Mouse (Mus musculus) heart, embryonic 11.5 days (tissue): ENCODE data around the gene Acsbg2. TPM values are rescaled to one million over a fixed set of nuclear protein-coding genes. Genes with fewer than 3 reads are reported as not detected.

ENCODE experiments used
- ATAC-seq: fragments of 200-750 bp; cut with Nextera tagmentation; replicated peaks from 2 replicates; pipeline ENCODE4 v1.8.0; 2017; ENCODE audit warnings: moderate library complexity; ENCODE audit not compliant: insufficient number of reproducible peaks, low FRiP score, low TSS enrichment
- H3K27ac ChIP-seq: fragments of 300-500 bp; sonication (generic); 2 replicates; pipeline ENCODE4 v1.5.1; 2014; ENCODE audit warnings: mild to moderate bottlenecking, low read depth, low read length
- H3K27me3 ChIP-seq: fragments of 300-500 bp; sonication (generic); 2 replicates; pipeline ENCODE4 v1.6.1; 2014; ENCODE audit warnings: mild to moderate bottlenecking, low read length, mixed read lengths; ENCODE audit not compliant: control insufficient read depth, insufficient read depth
- H3K36me3 ChIP-seq: fragments of 300-500 bp; sonication (generic); 2 replicates; pipeline ENCODE4 v1.6.1; 2014; ENCODE audit warnings: mild to moderate bottlenecking, low read length, moderate library complexity, mixed read lengths; ENCODE audit not compliant: control insufficient read depth, insufficient read depth
- H3K4me1 ChIP-seq: fragments of 300-500 bp; sonication (generic); 2 replicates; pipeline ENCODE4 v1.6.1; 2014; ENCODE audit warnings: low read length; ENCODE audit not compliant: control insufficient read depth, insufficient read depth
- H3K4me2 ChIP-seq: fragments of 300-500 bp; sonication (generic); 2 replicates; pipeline ENCODE4 v1.6.1; 2014; ENCODE audit warnings: mild to moderate bottlenecking, moderate library complexity
- H3K4me3 ChIP-seq: fragments of 300-500 bp; sonication (generic); 2 replicates; pipeline ENCODE4 v1.5.1; 2014; ENCODE audit warnings: low read depth, low read length
- H3K9ac ChIP-seq: fragments of 300-500 bp; sonication (generic); 2 replicates; pipeline ENCODE4 v1.6.1; 2014; ENCODE audit warnings: mild to moderate bottlenecking, low read depth, low read length, moderate library complexity
- H3K9me3 ChIP-seq: fragments of 300-500 bp; sonication (generic); replicated peaks from 2 replicates; pipeline ENCODE4 v1.6.1; 2016; ENCODE audit warnings: low read length; ENCODE audit not compliant: control insufficient read depth
- WGBS: fragments of 180-500 bp; shearing (Covaris S2); extraction: QIAGEN DNeasy Blood & Tissue Kit; methylation state at CpG from one replicate; pipeline ENCODE4 v1.1.7; 2014; ENCODE audit not compliant: insufficient replicate concordance; 5-methylcytosine and 5-hydroxymethylcytosine counted together
- polyA plus RNA-seq: library from polyadenylated mRNA; unstranded; fragments of >200 nt; fragmentation: Nextera tagmentation; extraction: Ambion mirVana; gene quantifications from 2 replicates; pipeline ENCODE4 v1.2.1, GENCODE M21; 2014

Acsbg2 gene
- polyA plus RNA-seq, 1 experiment from 2014 or later: not detected

DNA sequence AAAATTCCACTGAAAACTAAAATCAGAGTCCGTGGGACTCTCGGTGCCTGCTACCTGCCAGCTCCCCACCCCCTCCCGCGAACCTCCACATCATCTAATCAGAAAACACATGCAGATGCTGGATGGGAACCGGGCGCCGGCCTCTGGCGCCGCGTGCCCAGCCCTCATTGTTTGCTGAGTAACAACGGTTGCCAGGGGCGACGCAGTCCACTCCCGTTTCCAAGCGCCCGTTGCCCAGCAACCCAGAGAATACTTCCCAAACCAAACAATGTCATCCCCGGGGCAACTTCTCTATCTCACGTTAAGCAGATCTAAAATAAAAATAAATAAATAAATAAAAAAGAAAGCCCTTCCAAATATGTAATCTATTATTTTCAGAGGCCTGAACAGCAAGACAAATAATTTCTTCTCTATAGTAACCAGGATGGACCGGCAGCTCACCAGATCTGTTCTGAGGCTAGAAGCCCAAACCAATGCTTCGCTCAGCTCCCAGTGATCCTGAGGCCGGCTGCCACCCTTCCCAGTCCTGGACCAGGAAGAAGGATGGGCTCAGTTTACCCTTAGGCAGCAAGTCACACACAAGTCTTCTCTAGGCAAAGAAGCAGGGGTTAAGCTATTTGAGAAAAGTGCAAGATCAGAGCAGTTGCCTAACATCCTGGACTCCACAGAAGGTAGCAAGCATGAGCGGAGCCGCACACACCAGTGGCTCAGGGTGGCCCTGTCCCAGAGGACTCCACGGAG, 59.8 kb downstream of the Acsbg2 start:
- no peaks in the 10 kb centered on the region for H3K27me3 ChIP-seq
- peak; percentile 39; the same call in 1 of the 2 replicates for ATAC-seq
- H3K36me3 ChIP-seq: no peaks in the 10 kb centered on the region
- H3K27ac ChIP-seq: no peak overlapping the region
- WGBS: 17% methylated on average over 24 of the region's 24 CpGs
- H3K4me3 ChIP-seq: no peak overlapping the region
- H3K4me2 ChIP-seq: no peak overlapping the region
- H3K9me3 ChIP-seq: no peaks in the 10 kb centered on the region
- no peak overlapping the region for H3K9ac ChIP-seq
- H3K4me1 ChIP-seq: peaks cover 27% of the 10 kb centered on the region

DNA sequence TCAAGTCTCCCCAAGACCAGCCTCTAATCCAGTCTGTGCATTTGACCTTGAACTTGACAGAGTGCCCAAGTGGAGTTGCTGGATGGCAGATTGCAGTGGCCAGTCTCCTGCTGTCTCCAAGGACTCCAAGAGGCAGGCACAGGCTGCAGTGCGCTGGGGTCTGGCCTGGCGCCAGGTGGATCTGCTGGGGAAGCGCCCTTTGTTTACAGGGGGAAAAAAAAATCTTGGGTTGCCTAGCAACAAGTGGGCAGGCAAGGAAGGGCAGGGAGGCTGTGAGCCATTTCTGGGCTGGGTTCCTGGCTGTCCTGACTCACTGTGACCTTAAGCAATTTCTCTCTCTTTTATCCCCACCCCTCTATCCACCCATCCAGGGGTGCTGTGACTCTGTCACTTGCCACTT, 64.0 kb downstream of the Acsbg2 start:
- ATAC-seq: peak; percentile 71
- Histone ChIP-seq H3K9me3 (no peaks in the 10 kb centered on the region), H3K4me1 (peaks cover 23% of the 10 kb centered on the region), H3K27ac (peak overlapping the region; percentile 87), H3K4me2 (no peak overlapping the region), H3K9ac (peak overlapping the region; percentile 35; the same call in 1 of the 2 replicates), H3K27me3 (peaks cover 2% of the 10 kb centered on the region; the same call in 1 of the 2 replicates), H3K4me3 (no peak overlapping the region), H3K36me3 (no peaks in the 10 kb centered on the region)
- WGBS: 15% methylated on average over 3 of the region's 3 CpGs

DNA sequence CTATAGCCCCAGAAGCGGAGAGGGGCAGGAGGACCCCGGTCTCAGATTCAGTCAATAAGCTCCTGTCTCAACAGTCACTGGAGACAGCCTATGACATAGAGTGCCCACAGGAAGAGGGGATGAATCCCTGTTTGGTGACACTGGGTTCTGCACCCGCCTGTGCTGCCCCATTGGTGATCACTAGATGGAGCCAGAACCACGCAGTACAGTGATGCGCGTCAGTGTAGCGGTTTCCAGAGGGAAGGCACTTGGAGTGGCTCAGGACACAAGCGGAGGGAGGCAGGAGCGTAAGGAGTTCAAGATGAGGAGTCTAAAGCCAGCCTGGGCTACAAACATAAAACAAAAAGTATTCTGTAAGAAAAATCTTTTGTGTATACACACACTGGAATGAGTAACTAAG, 65.7 kb downstream of the Acsbg2 start:
- H3K4me3 ChIP-seq: no peak overlapping the region
- peaks cover 2% of the 10 kb centered on the region; the same call in 1 of the 2 replicates for H3K27me3 ChIP-seq
- H3K4me1 ChIP-seq: peaks cover 14% of the 10 kb centered on the region
- no peaks in the 10 kb centered on the region for H3K9me3 ChIP-seq
- no peaks in the 10 kb centered on the region for H3K36me3 ChIP-seq
- no peak overlapping the region for H3K9ac ChIP-seq
- H3K27ac ChIP-seq: no peak overlapping the region
- H3K4me2 ChIP-seq: no peak overlapping the region
- ATAC-seq: peak; percentile 31; the same call in 1 of the 2 replicates
- WGBS: 5% methylated on average over 9 of the region's 9 CpGs

DNA sequence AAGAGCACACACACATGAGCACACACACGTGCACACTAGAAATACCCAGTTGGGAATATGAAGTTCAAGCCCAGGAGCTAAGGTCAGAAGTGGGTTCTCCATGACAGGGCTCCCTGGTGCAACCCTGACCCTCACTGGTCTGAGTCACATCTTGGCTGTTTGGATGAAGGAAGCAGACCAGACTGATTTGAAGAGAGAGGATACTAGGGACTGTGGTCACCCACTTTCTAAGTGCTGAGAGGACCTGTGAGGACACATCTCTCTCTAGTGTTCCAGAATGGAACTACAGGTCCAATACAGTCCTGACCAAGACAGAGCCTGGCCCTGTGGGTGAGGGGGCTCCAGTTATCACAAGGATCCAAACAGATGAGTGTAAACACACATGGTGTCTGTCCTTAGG, 68.5 kb downstream of the Acsbg2 start:
- Histone ChIP-seq H3K27me3 (peaks cover 2% of the 10 kb centered on the region; the same call in 1 of the 2 replicates), H3K9ac (no peak overlapping the region), H3K4me2 (no peak overlapping the region), H3K4me1 (peaks cover 10% of the 10 kb centered on the region), H3K36me3 (no peaks in the 10 kb centered on the region), H3K9me3 (no peaks in the 10 kb centered on the region), H3K27ac (no peak overlapping the region), H3K4me3 (no peak overlapping the region)
- 85% methylated on average over 1 of the region's 1 CpGs for WGBS
- no peak for ATAC-seq

DNA sequence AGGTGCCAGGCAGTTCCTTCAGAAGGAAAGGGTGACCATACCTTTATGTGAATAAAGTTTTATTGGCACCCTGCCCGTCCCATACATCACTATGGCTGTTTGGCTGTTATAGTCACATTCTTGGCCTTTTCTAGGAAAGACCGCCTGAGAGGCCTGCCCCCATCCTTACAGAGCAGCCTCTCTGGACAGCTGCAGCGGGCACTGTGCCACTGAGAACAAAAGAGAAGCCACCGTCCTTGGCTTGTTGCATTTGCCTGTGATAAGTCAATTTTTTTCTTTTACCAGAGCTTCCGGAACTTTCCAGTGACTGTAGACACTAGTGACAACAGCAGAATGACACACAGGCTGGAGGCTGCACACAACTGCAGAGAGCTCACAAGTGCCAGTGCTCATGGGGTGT, 69.3 kb downstream of the Acsbg2 start:
- Histone ChIP-seq H3K9ac (no peak overlapping the region), H3K4me3 (no peak overlapping the region), H3K4me1 (peaks cover 5% of the 10 kb centered on the region; the same call in 1 of the 2 replicates), H3K36me3 (no peaks in the 10 kb centered on the region), H3K4me2 (no peak overlapping the region), H3K27ac (no peak overlapping the region), H3K9me3 (no peaks in the 10 kb centered on the region), H3K27me3 (peaks cover 2% of the 10 kb centered on the region; the same call in 1 of the 2 replicates)
- ATAC-seq: no peak
- WGBS: 78% methylated on average over 5 of the region's 5 CpGs

DNA sequence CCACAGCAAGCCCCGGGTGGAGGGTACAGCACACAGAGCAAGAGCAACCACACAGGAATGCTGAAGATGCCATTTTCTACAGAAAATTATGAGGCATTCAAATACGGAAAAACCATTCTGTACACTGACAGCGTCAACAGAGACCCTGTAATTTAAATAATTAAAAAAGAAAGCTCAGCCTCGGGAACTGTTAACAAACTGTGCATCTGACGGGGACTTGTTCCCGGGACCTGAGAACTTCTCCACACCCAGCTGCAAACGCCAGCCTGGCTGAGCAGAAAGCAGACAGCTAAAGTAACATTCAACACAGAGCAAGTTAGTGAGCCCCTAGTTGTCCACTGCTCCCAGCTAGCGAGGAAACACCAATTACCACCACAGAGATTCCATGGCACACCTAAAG, 72.2 kb downstream of the Acsbg2 start:
- 70% methylated on average over 8 of the region's 8 CpGs for WGBS
- Histone ChIP-seq H3K27ac (no peak overlapping the region), H3K9me3 (no peaks in the 10 kb centered on the region), H3K27me3 (no peaks in the 10 kb centered on the region), H3K4me2 (no peak overlapping the region), H3K4me1 (no peaks in the 10 kb centered on the region), H3K4me3 (no peak overlapping the region), H3K36me3 (no peaks in the 10 kb centered on the region), H3K9ac (no peak overlapping the region)
- no peak for ATAC-seq

DNA sequence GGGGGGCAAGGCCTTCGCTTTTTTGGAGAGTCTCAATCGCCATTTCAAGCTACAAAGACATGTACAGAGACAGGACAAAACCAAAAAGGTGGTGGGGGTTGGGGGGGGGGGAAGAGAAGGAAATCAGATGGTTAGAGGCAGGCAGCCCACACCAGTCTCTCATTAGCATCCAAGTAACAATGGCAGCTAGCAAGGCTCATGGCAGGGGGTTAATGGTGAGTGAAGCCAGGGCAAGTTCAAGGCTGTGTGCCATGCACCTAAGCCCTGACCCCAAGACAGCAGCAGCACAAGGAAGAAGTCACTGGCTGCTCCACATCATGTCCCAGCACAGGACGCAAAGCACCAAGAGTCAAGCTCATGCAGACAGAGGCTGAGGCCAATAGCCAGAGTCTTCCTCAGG, 75.0 kb downstream of the Acsbg2 start:
- ATAC-seq: no peak
- H3K4me2 ChIP-seq: no peak overlapping the region
- no peaks in the 10 kb centered on the region for H3K36me3 ChIP-seq
- H3K9me3 ChIP-seq: no peaks in the 10 kb centered on the region
- H3K27ac ChIP-seq: no peak overlapping the region
- no peaks in the 10 kb centered on the region for H3K4me1 ChIP-seq
- H3K27me3 ChIP-seq: no peaks in the 10 kb centered on the region
- H3K9ac ChIP-seq: no peak overlapping the region
- no peak overlapping the region for H3K4me3 ChIP-seq
- 70% methylated on average over 3 of the region's 3 CpGs for WGBS

DNA sequence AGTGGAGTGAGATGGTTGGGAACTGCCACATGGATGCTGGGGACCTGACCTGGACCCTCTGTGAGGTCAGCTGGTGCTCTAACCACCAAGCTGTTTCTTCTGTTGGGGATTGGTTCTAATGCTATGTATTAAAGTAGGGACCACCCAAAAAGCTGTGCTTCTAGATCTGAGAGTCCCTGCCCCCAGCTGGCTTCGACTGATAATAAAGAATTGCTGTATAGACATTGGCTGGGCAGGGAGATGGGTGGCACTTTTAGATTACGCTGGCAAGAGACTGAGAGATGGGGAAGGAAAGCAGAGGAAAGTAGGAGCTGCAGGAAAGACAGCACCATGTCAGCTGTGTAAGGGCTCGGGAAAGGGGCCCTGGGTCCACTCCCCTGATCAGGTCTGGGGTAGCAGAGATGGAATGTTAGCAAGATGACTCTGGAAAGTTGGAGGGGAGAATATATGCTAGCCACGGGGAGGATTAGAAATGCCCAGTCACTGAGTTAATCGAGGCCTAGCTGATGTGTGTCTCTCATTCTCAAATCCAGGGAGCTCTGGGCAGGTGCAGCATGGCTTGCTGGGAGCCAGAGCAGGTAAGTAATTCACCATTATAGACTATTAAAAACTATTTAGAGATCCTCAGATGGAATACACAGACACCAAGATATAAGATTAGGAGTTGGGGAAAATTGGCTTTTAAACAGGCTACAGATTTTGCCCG, 80.5 kb downstream of the Acsbg2 start:
- Histone ChIP-seq H3K4me1 (peaks cover 7% of the 10 kb centered on the region; the same call in 1 of the 2 replicates), H3K27me3 (no peaks in the 10 kb centered on the region), H3K9ac (no peak overlapping the region), H3K4me2 (no peak overlapping the region), H3K4me3 (no peak overlapping the region), H3K36me3 (no peaks in the 10 kb centered on the region), H3K27ac (no peak overlapping the region), H3K9me3 (no peaks in the 10 kb centered on the region)
- 63% methylated on average over 6 of the region's 6 CpGs for WGBS
- ATAC-seq: no peak
